Mouse (Mus musculus) gastrocnemius, postnatal 36 days (tissue): ENCODE data around the gene Mpp2. TPM values are rescaled to one million over a fixed set of nuclear protein-coding genes. Genes with fewer than 3 reads are reported as not detected.

Experiments
- DNase-seq, 2 experiments: peaks; one replicate each; pipeline ENCODE4 v3.0.0; 2022
- intact Hi-C: fragments of 180-260 bp; cut with DNase I; formaldehyde crosslinking; loops from one replicate; pipeline ENCODE4 v1.15.1; 2025
- total RNA-seq, 2 experiments: library from RNA; stranded (reverse); gene quantifications; 2 replicates each; pipeline ENCODE4 v1.2.3; 2021

Mpp2 gene
- total RNA-seq, 2 experiments from 2014 or later = 0.91 to 1.8 TPM

- intact Hi-C loops = no loop called here
- no peak for DNase-seq
Measured at GRCm38 (mm10) chr11:102016136-102016535, 72.2 kb downstream of the Mpp2 start.

- intact Hi-C loops = no loop called here
- no peak for DNase-seq
Measured at GRCm38 (mm10) chr11:102015472-102015871, 72.8 kb downstream of the Mpp2 start.

GRCm38 (mm10) chr11:102013201-102013600 is 75.1 kb downstream of the Mpp2 start:
- intact Hi-C loops = no loop called here
- no peak for DNase-seq

GRCm38 (mm10) chr11:102011510-102011909 is 76.8 kb downstream of the Mpp2 start:
- no peak for DNase-seq

GRCm38 (mm10) chr11:102010140-102010539 is 78.2 kb downstream of the Mpp2 start:
- intact Hi-C loops = no loop called here
- no peak for DNase-seq

More at GRCm38 (mm10) chr11:102011510-102011909, 76.8 kb downstream of the Mpp2 start:
- intact Hi-C loops = no loop called here

- intact Hi-C loops = no loop called here
- DNase-seq = no peak
Measured at GRCm38 (mm10) chr11:102008954-102009637, 79.2 kb downstream of the Mpp2 start.

- no peak for DNase-seq
- intact Hi-C loops = no loop called here
Measured at GRCm38 (mm10) chr11:102008372-102008771, 79.9 kb downstream of the Mpp2 start.

Other genes with a start within 250 kb of the Mpp2 start
- gene Meox1, start 194.1 kb downstream of the Mpp2 start, total RNA-seq = 1 to 10 TPM; 3.1 to 3.5 TPM
- gene Sost, start 121.5 kb downstream of the Mpp2 start, total RNA-seq = not detected
- gene Cfap97d1, start 104.2 kb downstream of the Mpp2 start, total RNA-seq = not detected
- gene Dusp3, start 101.5 kb downstream of the Mpp2 start, total RNA-seq = 100 to 1,000 TPM; 126 to 167 TPM
- gene Mpp3, start 60.1 kb downstream of the Mpp2 start, total RNA-seq = 10 to 100 TPM; 26.4 to 33.6 TPM
- 10 to 100 TPM; 17.6 to 18.2 TPM for gene Cd300lg, start 47.0 kb downstream of the Mpp2 start, total RNA-seq
- gene Ppy, start 12.8 kb upstream of the Mpp2 start, total RNA-seq = not detected
- not detected for gene Pyy, start 19.3 kb upstream of the Mpp2 start, total RNA-seq
- not detected for gene Nags, start 57.0 kb upstream of the Mpp2 start, total RNA-seq
- 10 to 100 TPM; 10.1 to 11.4 TPM for gene Tmem101, start 67.9 kb upstream of the Mpp2 start, total RNA-seq
- 10 to 100 TPM; 86.6 to 89.2 TPM for gene Lsm12, start 96.8 kb upstream of the Mpp2 start, total RNA-seq
- gene G6pc3, start 101.1 kb upstream of the Mpp2 start, total RNA-seq = 10 to 100 TPM; 45.6 TPM
- gene Hdac5, start 141.7 kb upstream of the Mpp2 start, total RNA-seq = 10 to 100 TPM; 62.2 to 78.7 TPM
- gene BC030867, start 160.4 kb upstream of the Mpp2 start, total RNA-seq = not detected
- 10 to 100 TPM; 76.7 to 88.7 TPM for gene Asb16, start 180.2 kb upstream of the Mpp2 start, total RNA-seq
- 10 to 100 TPM; 12.7 to 13.5 TPM for gene Tmub2, start 196.4 kb upstream of the Mpp2 start, total RNA-seq
- 10 to 100 TPM; 11.4 to 11.9 TPM for gene Atxn7l3, start 208.1 kb upstream of the Mpp2 start, total RNA-seq
- gene Ubtf, start 231.2 kb upstream of the Mpp2 start, total RNA-seq = 10 to 100 TPM; 29.1 to 37.7 TPM